Mouse (Mus musculus) retina, adult 2 months (tissue): ENCODE results near the gene Lsamp.
A peak's percentile ranks its signal among the peaks of the same experiment; 100 is the strongest.

ENCODE experiments used
- DNase-seq: peaks from one replicate; pipeline ENCODE4 v3.0.0-alpha.2; 2012; ENCODE audit warnings: low read depth, low spot score

Gene Lsamp

DNA sequence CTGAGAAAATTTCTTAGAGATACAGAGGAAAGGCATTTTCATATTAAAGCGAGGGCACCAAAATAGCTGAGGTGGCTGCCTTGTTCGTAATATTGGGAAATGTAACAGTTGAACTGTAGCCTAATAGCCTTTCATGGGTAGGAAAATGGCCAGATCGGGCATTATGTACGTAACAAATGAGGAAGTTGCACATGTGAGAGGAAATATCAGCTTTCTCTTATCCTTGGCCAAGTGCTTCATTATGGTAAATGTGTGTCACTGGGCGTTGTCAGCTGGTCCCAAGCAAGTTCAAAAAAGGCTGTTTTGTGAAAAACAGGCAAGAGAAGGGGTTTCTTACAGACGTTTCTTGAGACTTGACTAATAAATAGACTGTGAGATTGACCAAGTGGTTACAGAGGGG, 2195.9 kb downstream of the Lsamp start:
- no peak for DNase-seq

DNA sequence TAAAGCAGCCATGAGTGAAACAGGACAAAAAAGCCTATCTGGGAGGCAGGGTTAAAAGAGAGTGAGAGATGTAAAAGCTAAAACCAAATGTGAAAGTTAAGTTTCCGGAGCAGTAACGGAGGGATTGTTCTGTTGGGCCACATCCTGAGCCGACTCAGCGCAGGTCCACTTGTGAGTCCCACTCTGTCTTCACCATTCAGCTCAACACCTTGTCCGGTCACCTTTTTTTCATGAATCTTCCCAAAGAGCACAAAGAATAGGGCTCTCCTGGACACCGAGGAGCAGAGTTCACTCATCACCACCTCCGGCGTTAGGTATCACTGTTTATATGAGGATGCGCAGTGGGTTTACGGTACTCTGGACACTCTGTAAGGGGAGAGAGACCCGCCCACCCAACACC, 2196.3 kb downstream of the Lsamp start:
- no peak for DNase-seq

DNA sequence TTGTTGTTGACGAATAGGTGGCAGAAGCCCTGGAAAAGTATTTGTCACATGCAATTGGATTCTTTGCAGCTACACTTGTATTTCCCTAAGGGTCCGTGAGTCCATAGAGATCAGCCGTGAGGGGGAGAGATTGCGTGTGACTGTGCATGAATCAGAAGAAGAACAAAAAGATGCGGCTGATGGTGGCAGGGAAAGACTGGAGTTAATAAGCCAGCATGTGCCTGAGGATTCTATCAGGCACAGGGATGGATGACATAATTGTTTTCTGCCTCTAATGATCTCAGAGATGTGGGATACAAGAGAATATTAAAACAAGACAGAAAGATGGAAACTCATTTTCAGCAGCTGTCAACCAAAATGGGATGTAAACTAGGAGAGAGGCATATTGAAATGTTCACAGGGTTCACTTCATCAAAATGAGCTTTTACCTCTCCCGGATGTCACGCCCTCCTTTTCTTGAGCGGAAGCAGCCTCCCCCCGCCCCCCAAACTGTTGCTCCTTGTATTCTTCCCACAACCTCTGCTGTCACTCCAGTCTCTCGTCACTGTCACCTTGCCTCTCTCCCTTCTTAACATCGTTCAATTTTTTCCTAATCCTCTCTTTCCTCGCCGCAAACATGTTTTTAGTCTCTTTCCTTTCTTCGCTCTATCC, 2205.4 kb downstream of the Lsamp start:
- no peak for DNase-seq

DNA sequence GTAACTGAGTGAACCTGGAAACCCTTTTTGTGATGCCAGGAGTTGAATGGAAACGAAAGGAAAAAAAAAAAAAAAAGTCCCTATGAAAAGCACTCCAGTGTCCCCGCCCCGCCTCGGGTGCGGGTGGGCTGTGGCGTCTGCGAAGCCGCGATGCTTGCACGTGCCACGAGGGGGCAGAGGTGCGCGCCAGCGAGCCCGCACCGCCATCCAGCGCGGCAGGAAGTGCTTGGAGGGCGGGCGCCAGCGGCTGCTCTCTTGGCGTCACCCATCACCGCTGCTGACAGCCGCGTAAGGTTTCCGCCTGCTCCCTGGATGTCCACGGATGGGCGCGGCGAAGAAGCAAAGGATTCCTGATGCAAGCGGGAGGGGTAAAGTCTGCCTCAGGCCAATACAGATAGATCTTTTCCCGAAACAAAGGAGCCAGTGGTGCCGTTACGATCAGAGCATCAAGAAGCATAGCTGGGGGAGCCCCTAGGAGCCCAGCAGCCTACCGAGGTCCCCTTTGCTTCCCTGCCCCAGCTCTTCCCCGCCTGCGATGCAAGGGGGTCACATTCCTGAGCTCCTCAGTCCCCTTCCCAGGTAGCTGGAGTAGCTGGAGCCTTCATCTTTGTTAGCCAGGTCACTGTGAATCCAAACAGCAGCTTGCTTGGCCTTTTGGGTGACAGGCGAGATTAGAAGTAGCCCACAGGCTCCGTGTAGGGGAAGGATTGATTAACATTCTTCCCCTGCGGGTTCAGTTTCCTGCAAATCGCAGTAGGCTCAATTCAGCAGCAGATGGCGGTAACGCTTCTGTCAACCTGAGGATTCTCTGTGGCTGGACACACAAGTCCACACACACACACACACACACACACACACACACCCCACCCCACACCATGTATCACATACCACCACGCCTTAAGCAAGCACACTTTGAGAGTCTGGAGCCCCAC, 2206.2 kb downstream of the Lsamp start:
- peak; percentile 45 for DNase-seq
